Mouse (Mus musculus) small intestine, adult 2 months (tissue): ENCODE results near the gene Arhgap4.

Experiments used
- CTCF ChIP-seq: fragments of 200-500 bp; IDR thresholded peaks from 2 replicates; pipeline ENCODE4 v1.5.1; 2012; ENCODE audit warnings: low read depth, mild to moderate bottlenecking, control low read depth, inconsistent platforms, low read length, moderate library complexity, mixed read lengths; ENCODE audit not compliant: insufficient replicate concordance, insufficient read length; ENCODE audit errors: extremely low read depth
- POLR2A ChIP-seq: fragments of 200-500 bp; IDR thresholded peaks from 2 replicates; pipeline ENCODE4 v1.6.1; 2012; ENCODE audit warnings: low read depth, mild to moderate bottlenecking, control low read depth, inconsistent platforms, low read length, moderate library complexity

DNA sequence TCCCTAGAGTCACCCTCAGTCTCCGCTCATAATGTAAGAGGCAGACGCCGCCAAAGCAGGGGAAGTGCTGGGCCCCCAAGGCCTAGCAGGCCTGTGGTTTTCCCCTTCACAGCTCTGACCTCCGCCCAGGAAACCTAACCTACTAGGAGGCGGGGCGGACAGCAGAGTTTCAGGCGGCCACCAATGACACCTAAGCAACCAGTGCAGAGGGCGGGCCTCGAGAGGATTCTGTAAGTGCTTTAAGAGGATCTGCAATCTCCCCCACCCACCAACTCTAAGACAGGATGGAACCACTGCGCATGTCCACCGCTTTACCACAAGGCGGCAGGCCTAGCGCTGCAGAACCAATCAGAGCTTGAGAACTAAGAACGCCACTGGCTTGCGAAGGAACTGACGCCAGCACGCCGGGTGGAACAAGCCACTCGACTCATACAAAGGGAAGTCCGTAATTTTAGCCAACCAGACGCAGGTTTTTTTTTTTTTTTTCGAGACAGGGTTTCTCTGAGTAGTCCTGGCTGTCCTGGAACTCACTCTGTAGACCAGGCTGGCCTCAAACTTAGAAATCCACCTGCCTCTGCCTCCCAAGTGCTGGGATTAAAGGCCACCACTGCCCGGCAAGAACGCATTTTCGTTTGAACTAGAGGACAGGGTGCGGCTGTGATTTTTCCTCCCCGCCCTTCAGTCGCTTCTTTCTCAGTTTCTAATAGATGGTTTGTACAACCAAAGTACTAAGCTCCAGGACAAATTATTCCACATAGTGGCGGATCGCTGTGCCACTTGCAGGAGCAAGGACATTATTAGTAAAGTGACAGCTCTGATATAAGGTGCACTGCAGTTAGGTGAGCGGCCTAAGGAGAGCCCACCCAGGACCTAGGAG, 6.6 kb downstream of the Arhgap4 start:
- TF ChIP-seq CTCF: no peak
- peak; percentile 63; the same call in 1 of the 2 replicates for TF ChIP-seq POLR2A
